Mouse (Mus musculus) midbrain, embryonic 15.5 days (tissue): ENCODE data around the gene Morc2a. TPM values are rescaled to one million over a fixed set of nuclear protein-coding genes. Genes with fewer than 3 reads are reported as not detected.

Experiments
- ATAC-seq: fragments of 200-750 bp; cut with Nextera tagmentation; replicated peaks from 2 replicates; pipeline ENCODE4 v1.8.0; 2017; ENCODE audit warnings: moderate TSS enrichment
- H3K27ac ChIP-seq: fragments of 300-500 bp; sonication (generic); 2 replicates; pipeline ENCODE4 v1.5.1; 2015; ENCODE audit warnings: mild to moderate bottlenecking, inconsistent platforms
- H3K27me3 ChIP-seq: fragments of 300-500 bp; sonication (generic); replicated peaks from 2 replicates; pipeline ENCODE4 v1.6.1; 2015; ENCODE audit warnings: inconsistent platforms
- H3K36me3 ChIP-seq: fragments of 300-500 bp; sonication (generic); replicated peaks from 2 replicates; pipeline ENCODE4 v1.6.1; 2015; ENCODE audit warnings: inconsistent platforms
- H3K4me1 ChIP-seq: fragments of 300-500 bp; sonication (generic); 2 replicates; pipeline ENCODE4 v1.6.1; 2015; ENCODE audit warnings: inconsistent platforms
- H3K4me2 ChIP-seq: fragments of 300-500 bp; sonication (generic); 2 replicates; pipeline ENCODE4 v1.6.1; 2015; ENCODE audit warnings: inconsistent platforms, mild to moderate bottlenecking, moderate library complexity
- H3K4me3 ChIP-seq: fragments of 300-500 bp; sonication (generic); 2 replicates; pipeline ENCODE4 v1.5.1; 2015; ENCODE audit warnings: mild to moderate bottlenecking, inconsistent platforms
- H3K9ac ChIP-seq: fragments of 300-500 bp; sonication (generic); 2 replicates; pipeline ENCODE4 v1.6.1; 2015; ENCODE audit warnings: mild to moderate bottlenecking, inconsistent platforms
- H3K9me3 ChIP-seq: fragments of 300-500 bp; sonication (generic); 2 replicates; pipeline ENCODE4 v1.6.1; 2016; ENCODE audit warnings: inconsistent platforms
- WGBS: fragments of 180-500 bp; shearing (Covaris S2); methylation state at CpG from one replicate; pipeline ENCODE4 v1.1.7; 2015; ENCODE audit warnings: mixed read lengths; 5-methylcytosine and 5-hydroxymethylcytosine counted together
- polyA plus RNA-seq: library from polyadenylated mRNA; unstranded; fragments of >200 nt; fragmentation: Nextera tagmentation; extraction: Ambion mirVana; gene quantifications from 2 replicates; pipeline ENCODE4 v1.2.1, GENCODE M21; 2015

Gene Morc2a
- polyA plus RNA-seq, 1 experiment from 2014 or later: 42.5 TPM

GRCm38 (mm10) chr11:3661964-3662363 lies 13.0 kb downstream of the Morc2a start:
- Histone ChIP-seq H3K9ac (no peak overlapping the region), H3K36me3 (peaks cover 10% of the 10 kb centered on the region; the same call in 1 of the 2 replicates), H3K4me1 (no peaks in the 10 kb centered on the region), H3K27me3 (no peaks in the 10 kb centered on the region), H3K4me2 (no peak overlapping the region), H3K9me3 (no peaks in the 10 kb centered on the region), H3K27ac (no peak overlapping the region), H3K4me3 (no peak overlapping the region)
- WGBS: 89% methylated on average over 2 of the region's 2 CpGs
- ATAC-seq: no peak

GRCm38 (mm10) chr11:3667506-3667905 lies 18.5 kb downstream of the Morc2a start:
- no peaks in the 10 kb centered on the region for H3K9me3 ChIP-seq
- 87% methylated on average over 3 of the region's 3 CpGs for WGBS
- no peak overlapping the region for H3K9ac ChIP-seq
- no peaks in the 10 kb centered on the region for H3K27me3 ChIP-seq
- peaks cover 28% of the 10 kb centered on the region; the same call in 1 of the 2 replicates for H3K36me3 ChIP-seq
- H3K27ac ChIP-seq: no peak overlapping the region
- no peak for ATAC-seq
- H3K4me3 ChIP-seq: no peak overlapping the region
- H3K4me1 ChIP-seq: no peaks in the 10 kb centered on the region
- H3K4me2 ChIP-seq: no peak overlapping the region

- Histone ChIP-seq H3K36me3 (peaks cover 35% of the 10 kb centered on the region), H3K9ac (no peak overlapping the region), H3K27ac (no peak overlapping the region), H3K4me1 (no peaks in the 10 kb centered on the region), H3K4me2 (no peak overlapping the region), H3K4me3 (no peak overlapping the region), H3K27me3 (no peaks in the 10 kb centered on the region), H3K9me3 (no peaks in the 10 kb centered on the region)
- 91% methylated on average over 2 of the region's 2 CpGs for WGBS
- no peak for ATAC-seq
Observed at GRCm38 (mm10) chr11:3668768-3669167, 19.8 kb downstream of the Morc2a start.

GRCm38 (mm10) chr11:3669849-3670248 lies 20.9 kb downstream of the Morc2a start:
- no peaks in the 10 kb centered on the region for H3K9me3 ChIP-seq
- H3K4me2 ChIP-seq: no peak overlapping the region
- no peak overlapping the region for H3K27ac ChIP-seq
- no peak overlapping the region for H3K9ac ChIP-seq
- no peak overlapping the region for H3K4me3 ChIP-seq
- H3K36me3 ChIP-seq: peaks cover 39% of the 10 kb centered on the region
- H3K4me1 ChIP-seq: no peaks in the 10 kb centered on the region
- ATAC-seq: no peak
- no peaks in the 10 kb centered on the region for H3K27me3 ChIP-seq

- Histone ChIP-seq H3K36me3 (peaks cover 50% of the 10 kb centered on the region), H3K4me2 (no peak overlapping the region), H3K4me3 (no peak overlapping the region), H3K27ac (no peak overlapping the region), H3K27me3 (no peaks in the 10 kb centered on the region), H3K9me3 (no peaks in the 10 kb centered on the region), H3K9ac (no peak overlapping the region), H3K4me1 (no peaks in the 10 kb centered on the region)
- WGBS: 98% methylated on average over 1 of the region's 1 CpGs
- no peak for ATAC-seq
Observed at GRCm38 (mm10) chr11:3671000-3671628, 22.1 kb downstream of the Morc2a start.

GRCm38 (mm10) chr11:3674545-3674944 lies 25.6 kb downstream of the Morc2a start:
- H3K4me1 ChIP-seq: no peaks in the 10 kb centered on the region
- no peak overlapping the region for H3K4me3 ChIP-seq
- no peak overlapping the region for H3K4me2 ChIP-seq
- 89% methylated on average over 4 of the region's 4 CpGs for WGBS
- ATAC-seq: no peak
- H3K27ac ChIP-seq: no peak overlapping the region
- peaks cover 74% of the 10 kb centered on the region for H3K36me3 ChIP-seq
- no peak overlapping the region for H3K9ac ChIP-seq
- no peaks in the 10 kb centered on the region for H3K27me3 ChIP-seq
- no peaks in the 10 kb centered on the region for H3K9me3 ChIP-seq

GRCm38 (mm10) chr11:3676423-3676822 lies 27.4 kb downstream of the Morc2a start:
- Histone ChIP-seq H3K36me3 (peaks cover 84% of the 10 kb centered on the region), H3K27ac (no peak overlapping the region), H3K4me1 (no peaks in the 10 kb centered on the region), H3K27me3 (no peaks in the 10 kb centered on the region), H3K4me3 (no peak overlapping the region), H3K9ac (no peak overlapping the region), H3K4me2 (no peak overlapping the region), H3K9me3 (no peaks in the 10 kb centered on the region)
- ATAC-seq: no peak
- WGBS: 97% methylated on average over 5 of the region's 5 CpGs

GRCm38 (mm10) chr11:3677204-3677603 lies 28.2 kb downstream of the Morc2a start:
- Histone ChIP-seq H3K9me3 (no peaks in the 10 kb centered on the region), H3K27ac (no peak overlapping the region), H3K27me3 (no peaks in the 10 kb centered on the region), H3K4me2 (no peak overlapping the region), H3K4me3 (no peak overlapping the region), H3K36me3 (peaks cover 80% of the 10 kb centered on the region), H3K4me1 (no peaks in the 10 kb centered on the region), H3K9ac (no peak overlapping the region)
- WGBS: 75% methylated on average over 6 of the region's 6 CpGs
- no peak for ATAC-seq

GRCm38 (mm10) chr11:3679771-3680170 lies 30.8 kb downstream of the Morc2a start:
- Histone ChIP-seq H3K9ac (no peak overlapping the region), H3K4me3 (no peak overlapping the region), H3K36me3 (peaks cover 80% of the 10 kb centered on the region), H3K4me1 (no peaks in the 10 kb centered on the region), H3K27ac (no peak overlapping the region), H3K4me2 (no peak overlapping the region), H3K9me3 (no peaks in the 10 kb centered on the region), H3K27me3 (no peaks in the 10 kb centered on the region)
- 98% methylated on average over 3 of the region's 3 CpGs for WGBS
- no peak for ATAC-seq

- H3K36me3 ChIP-seq: peaks cover 78% of the 10 kb centered on the region
- no peaks in the 10 kb centered on the region for H3K4me1 ChIP-seq
- no peaks in the 10 kb centered on the region for H3K9me3 ChIP-seq
- no peak overlapping the region for H3K27ac ChIP-seq
- WGBS: 94% methylated on average over 11 of the region's 11 CpGs
- no peak overlapping the region for H3K9ac ChIP-seq
- no peak overlapping the region for H3K4me2 ChIP-seq
- H3K27me3 ChIP-seq: no peaks in the 10 kb centered on the region
- ATAC-seq: no peak
- H3K4me3 ChIP-seq: no peak overlapping the region
Observed at GRCm38 (mm10) chr11:3683696-3684095, 34.7 kb downstream of the Morc2a start.

GRCm38 (mm10) chr11:3684232-3684631 lies 35.2 kb downstream of the Morc2a start:
- Histone ChIP-seq H3K4me1 (no peaks in the 10 kb centered on the region), H3K9me3 (no peaks in the 10 kb centered on the region), H3K27ac (no peak overlapping the region), H3K4me2 (no peak overlapping the region), H3K4me3 (no peak overlapping the region), H3K27me3 (no peaks in the 10 kb centered on the region), H3K36me3 (peaks cover 78% of the 10 kb centered on the region), H3K9ac (no peak overlapping the region)
- no peak for ATAC-seq
- 91% methylated on average over 1 of the region's 1 CpGs for WGBS

- Histone ChIP-seq H3K9ac (no peak overlapping the region), H3K27ac (no peak overlapping the region), H3K4me1 (no peaks in the 10 kb centered on the region), H3K4me2 (no peak overlapping the region), H3K4me3 (no peak overlapping the region), H3K36me3 (peaks cover 79% of the 10 kb centered on the region), H3K27me3 (no peaks in the 10 kb centered on the region), H3K9me3 (no peaks in the 10 kb centered on the region)
- 84% methylated on average over 5 of the region's 5 CpGs for WGBS
- ATAC-seq: no peak
Observed at GRCm38 (mm10) chr11:3684723-3685430, 35.9 kb downstream of the Morc2a start.

GRCm38 (mm10) chr11:3685431-3685830 lies 36.4 kb downstream of the Morc2a start:
- no peaks in the 10 kb centered on the region for H3K27me3 ChIP-seq
- H3K4me1 ChIP-seq: no peaks in the 10 kb centered on the region
- 94% methylated on average over 8 of the region's 8 CpGs for WGBS
- H3K9ac ChIP-seq: no peak overlapping the region
- no peak overlapping the region for H3K27ac ChIP-seq
- ATAC-seq: no peak
- H3K4me2 ChIP-seq: no peak overlapping the region
- no peaks in the 10 kb centered on the region for H3K9me3 ChIP-seq
- H3K4me3 ChIP-seq: no peak overlapping the region
- H3K36me3 ChIP-seq: peaks cover 77% of the 10 kb centered on the region
